Mouse (Mus musculus) adrenal gland, postnatal 14 days (tissue): ENCODE measurements around the gene Src. TPM values are rescaled to one million over a fixed set of nuclear protein-coding genes. Genes with fewer than 3 reads are reported as not detected.

Experiments
- total RNA-seq: library from RNA; stranded (reverse); gene quantifications from 2 replicates; pipeline ENCODE4 v1.2.3, GENCODE M21; 2021

Src gene
- total RNA-seq, 1 experiment from 2014 or later = 16.2 TPM

Other genes with a start within 250 kb of the Src start
- gene Rbl1, start 213.9 kb upstream of the Src start, total RNA-seq = 11.2 and 11.9 TPM in 2 replicates
- 210 and 211 TPM in 2 replicates for gene Rpn2, start 139.4 kb upstream of the Src start, total RNA-seq
- 0.23 TPM in 1 of 2 replicates, not detected in the other for gene Mroh8, start 138.9 kb upstream of the Src start, total RNA-seq
- not detected in 2 replicates for gene Ghrh, start 70.9 kb upstream of the Src start, total RNA-seq
- 29.4 and 35.4 TPM in 2 replicates for gene Manbal, start 50.9 kb upstream of the Src start, total RNA-seq
- gene Nnat, start 141.6 kb downstream of the Src start, total RNA-seq = 158 TPM in 2 replicates
- 75.2 and 77.9 TPM in 2 replicates for gene Blcap, start 152.8 kb downstream of the Src start, total RNA-seq